Mouse (Mus musculus) midbrain, postnatal 0 days (tissue): ENCODE data around the gene Eme2. TPM values are rescaled to one million over a fixed set of nuclear protein-coding genes. Genes with fewer than 3 reads are reported as not detected.

Source experiments
- ATAC-seq: fragments of 200-750 bp; cut with Nextera tagmentation; 2 replicates; pipeline ENCODE4 v1.8.0; 2017; ENCODE audit warnings: moderate number of reproducible peaks, mild to moderate bottlenecking, moderate TSS enrichment, moderate library complexity; ENCODE audit not compliant: low FRiP score
- DNase-seq: peaks from one replicate; pipeline ENCODE4 v3.0.0-alpha.2; 2015; ENCODE audit warnings: low spot score
- H3K27ac ChIP-seq: fragments of 300-500 bp; sonication (generic); 2 replicates; pipeline ENCODE4 v1.5.1; 2014; ENCODE audit warnings: low read depth, mild to moderate bottlenecking, low read length, mixed read lengths
- H3K27me3 ChIP-seq: fragments of 300-500 bp; sonication (generic); 2 replicates; pipeline ENCODE4 v1.6.1; 2014; ENCODE audit warnings: low read length, control low read depth, mixed read lengths; ENCODE audit not compliant: insufficient read depth
- H3K36me3 ChIP-seq: fragments of 300-500 bp; sonication (generic); 2 replicates; pipeline ENCODE4 v1.6.1; 2014; ENCODE audit warnings: low read length, control low read depth, mixed read lengths; ENCODE audit not compliant: insufficient read depth
- H3K4me1 ChIP-seq: fragments of 300-500 bp; sonication (generic); 2 replicates; pipeline ENCODE4 v1.6.1; 2014; ENCODE audit warnings: mild to moderate bottlenecking, control low read depth, antibody characterized with exemption, low read length, mixed read lengths; ENCODE audit not compliant: insufficient read depth
- H3K4me2 ChIP-seq: fragments of 300-500 bp; sonication (generic); 2 replicates; pipeline ENCODE4 v1.6.1; 2014; ENCODE audit warnings: low read depth, mild to moderate bottlenecking, low read length, mixed read lengths; ENCODE audit not compliant: poor library complexity, severe bottlenecking
- H3K4me3 ChIP-seq: fragments of 300-500 bp; sonication (generic); 2 replicates; pipeline ENCODE4 v1.5.1; 2014; ENCODE audit warnings: low read depth, mild to moderate bottlenecking, low read length, moderate library complexity
- H3K9ac ChIP-seq: fragments of 300-500 bp; sonication (generic); replicated peaks from 2 replicates; pipeline ENCODE4 v1.6.1; 2014; ENCODE audit warnings: mild to moderate bottlenecking, low read length, moderate library complexity, mixed read lengths; ENCODE audit not compliant: poor library complexity, severe bottlenecking
- H3K9me3 ChIP-seq: fragments of 300-500 bp; sonication (generic); 2 replicates; pipeline ENCODE4 v1.6.1; 2016; ENCODE audit warnings: low read length, control low read depth
- CTCF ChIP-seq: IDR thresholded peaks from 2 replicates; pipeline ENCODE4 v1.5.1; 2016; ENCODE audit warnings: antibody characterized with exemption, mild to moderate bottlenecking
- WGBS: fragments of 180-500 bp; shearing (Covaris S2); extraction: QIAGEN DNeasy Blood & Tissue Kit; methylation state at CpG from one replicate; pipeline ENCODE4 v1.1.7; 2014; 5-methylcytosine and 5-hydroxymethylcytosine counted together
- polyA plus RNA-seq: library from polyadenylated mRNA; unstranded; fragments of >200 nt; fragmentation: Nextera tagmentation; extraction: Ambion mirVana; gene quantifications from 2 replicates; pipeline ENCODE4 v1.2.1, GENCODE M21; 2015
- total RNA-seq: library from RNA; depleted of rRNA; stranded (reverse); fragments of >200 nt; gene quantifications from 2 replicates; pipeline ENCODE4 v1.2.3, GENCODE M21; 2014

Gene Eme2
- total and polyA plus RNA-seq, 2 experiments from 2014 or later: 20.2 to 29.7 TPM

DNA sequence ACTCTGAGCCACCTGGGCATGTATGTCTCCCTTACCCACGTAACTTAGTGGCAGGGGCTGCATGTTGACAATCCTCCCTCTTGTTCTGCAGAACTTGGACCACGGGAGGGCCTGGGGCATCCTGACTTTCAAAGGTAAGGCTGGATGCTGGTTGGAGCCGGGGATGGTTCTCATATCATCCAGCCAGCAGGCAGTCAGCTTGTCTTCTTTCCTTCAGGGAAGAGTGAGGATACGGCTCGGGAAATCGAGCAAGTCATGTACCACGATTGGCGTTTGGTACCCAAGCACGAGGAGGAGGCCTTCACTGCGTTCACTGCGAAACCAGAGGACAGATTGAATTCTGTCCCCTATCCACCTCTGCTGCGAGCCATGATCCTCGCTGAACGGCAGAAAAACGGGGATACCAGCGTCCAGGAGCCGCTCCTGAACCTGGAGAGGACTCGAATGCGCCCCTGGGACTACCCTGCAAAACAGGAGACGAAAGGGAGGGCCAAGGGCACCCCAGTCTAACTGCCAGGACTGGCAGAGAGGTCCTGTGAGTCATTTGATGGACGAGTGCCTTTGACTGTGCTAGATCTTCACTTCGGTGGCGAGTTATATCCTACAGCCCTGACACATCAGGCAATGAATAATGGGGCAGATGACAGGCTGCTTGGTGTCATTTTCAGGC, 819 bp upstream of the Eme2 start:
- ATAC-seq (no peak), DNase-seq (no peak)
- Histone ChIP-seq H3K9ac (peak overlapping the region; percentile 93), H3K36me3 (peaks cover 50% of the 10 kb centered on the region), H3K4me1 (peaks cover 14% of the 10 kb centered on the region), H3K9me3 (no peaks in the 10 kb centered on the region), H3K4me3 (peak overlapping the region; percentile 87), H3K27ac (peak overlapping the region; percentile 91), H3K4me2 (peak overlapping the region; percentile 98), H3K27me3 (no peaks in the 10 kb centered on the region)
- TF ChIP-seq CTCF: no peak
- 10% methylated on average over 23 of the region's 23 CpGs for whole genome bisulfite sequencing

GRCm38 (mm10) chr17:24894061-24894994, 559 bp downstream of the Eme2 start:
- 0 out of 2 replicates have a peak, but pooled peaks have one; percentile 6 for ATAC-seq
- WGBS: 11% methylated on average over 31 of the region's 31 CpGs
- TF ChIP-seq CTCF: 0 out of 2 replicates have a peak, but pooled peaks have one; percentile 3

GRCm38 (mm10) chr17:24893276-24893675, 1.6 kb downstream of the Eme2 start:
- H3K4me3 ChIP-seq: no peak overlapping the region
- no peak overlapping the region for H3K27ac ChIP-seq
- no peaks in the 10 kb centered on the region for H3K27me3 ChIP-seq
- H3K9ac ChIP-seq: no peak overlapping the region
- ATAC-seq: no peak
- H3K4me1 ChIP-seq: peaks cover 14% of the 10 kb centered on the region
- 95% methylated on average over 2 of the region's 2 CpGs for WGBS
- peaks cover 39% of the 10 kb centered on the region for H3K36me3 ChIP-seq
- H3K9me3 ChIP-seq: no peaks in the 10 kb centered on the region
- H3K4me2 ChIP-seq: no peak overlapping the region
- TF ChIP-seq CTCF: no peak
- no peak for DNase-seq

More at GRCm38 (mm10) chr17:24894061-24894994, 559 bp downstream of the Eme2 start:
- no peaks in the 10 kb centered on the region for H3K9me3 ChIP-seq
- DNase-seq: peak; percentile 6
- peak overlapping the region; percentile 98 for H3K4me2 ChIP-seq
- H3K27me3 ChIP-seq: no peaks in the 10 kb centered on the region
- H3K9ac ChIP-seq: peak overlapping the region; percentile 93
- peaks cover 44% of the 10 kb centered on the region for H3K36me3 ChIP-seq
- peak overlapping the region; percentile 87 for H3K4me3 ChIP-seq
- H3K27ac ChIP-seq: peak overlapping the region; percentile 91
- peaks cover 14% of the 10 kb centered on the region for H3K4me1 ChIP-seq

- H3K4me1 ChIP-seq: peaks cover 15% of the 10 kb centered on the region
- ATAC-seq (no peak), DNase-seq (no peak)
These were observed 2.1 kb downstream of the Eme2 start for GRCm38 (mm10) chr17:24892785-24893184.

DNA sequence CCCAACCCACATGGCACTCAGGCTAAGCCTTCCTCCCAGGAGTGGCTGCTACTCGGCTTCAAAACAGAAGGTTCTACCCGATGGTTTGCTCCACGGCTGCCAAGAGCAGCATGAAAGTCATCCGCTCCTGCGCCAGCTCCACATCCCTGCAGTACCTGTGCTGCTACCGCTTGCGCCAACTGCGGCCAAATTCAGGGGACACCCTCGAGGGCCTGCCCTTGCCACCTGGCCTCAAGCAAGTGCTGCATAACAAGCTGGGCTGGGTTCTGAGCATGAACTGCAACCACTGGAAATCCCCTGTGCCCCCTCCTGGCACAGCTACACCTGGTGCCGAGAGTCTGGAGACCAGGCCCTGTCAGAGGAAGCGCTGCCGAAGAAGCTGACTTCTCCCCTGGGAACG, 3.6 kb downstream of the Eme2 start:
- no peak for TF ChIP-seq CTCF
- H3K36me3 ChIP-seq: peaks cover 37% of the 10 kb centered on the region
- 79% methylated on average over 13 of the region's 13 CpGs for WGBS
- H3K9ac ChIP-seq: no peak overlapping the region
- H3K4me3 ChIP-seq: no peak overlapping the region
- ATAC-seq (no peak), DNase-seq (no peak)
- H3K9me3 ChIP-seq: no peaks in the 10 kb centered on the region
- peaks cover 13% of the 10 kb centered on the region for H3K4me1 ChIP-seq
- no peak overlapping the region for H3K4me2 ChIP-seq
- H3K27ac ChIP-seq: no peak overlapping the region
- no peaks in the 10 kb centered on the region for H3K27me3 ChIP-seq

More at GRCm38 (mm10) chr17:24892785-24893184, 2.1 kb downstream of the Eme2 start:
- no peak overlapping the region for H3K4me2 ChIP-seq
- WGBS: 89% methylated on average over 12 of the region's 12 CpGs
- no peak overlapping the region for H3K27ac ChIP-seq
- H3K9me3 ChIP-seq: no peaks in the 10 kb centered on the region
- no peak overlapping the region for H3K4me3 ChIP-seq
- H3K9ac ChIP-seq: no peak overlapping the region
- H3K36me3 ChIP-seq: peaks cover 37% of the 10 kb centered on the region
- TF ChIP-seq CTCF: no peak
- H3K27me3 ChIP-seq: no peaks in the 10 kb centered on the region
